Mouse (Mus musculus): ENCODE measurements at regions not wholly inside any gene's neighbourhood (a gene's known extent, or its start where the extent isn't known, plus 50 kb on each side); places are given as distances from the start of the nearest gene placed in this dataset.
"Not testable (repeated sequence)": the region's sequence is repeated elsewhere in the genome, so short reads cannot be mapped to it uniquely, and the experiment has no call there.

GRCm38 (mm10) chr3:6932535-6933103 lies 312.4 kb upstream of the 1700008P02Rik start:
- H3K27me3 ChIP-seq (ENCODE audit: insufficient read depth, low read length), result no peaks in the 10 kb centered on the region
- H3K9me3 ChIP-seq (ENCODE audit: low read depth, low read length), result no peaks in the 10 kb centered on the region
- no peak overlapping the region for H3K9ac ChIP-seq
- 82% methylated on average over 4 of the region's 4 CpGs for WGBS
- TF ChIP-seq CTCF (IDR thresholded peaks at IDR 0.05; ENCODE audit: low read depth), result no peak
- no peak overlapping the region for H3K4me2 ChIP-seq
- no peak overlapping the region for H3K27ac ChIP-seq (ENCODE audit: low read depth)
- DNase-seq (no peak), ATAC-seq (ENCODE audit: insufficient read depth) (no peak)
- no peaks in the 10 kb centered on the region for H3K4me1 ChIP-seq (ENCODE audit: insufficient read depth)
- H3K4me3 ChIP-seq (ENCODE audit: low read depth, low read length), result no peak overlapping the region
- no peaks in the 10 kb centered on the region for H3K36me3 ChIP-seq (ENCODE audit: insufficient read depth)

- DNase-seq (no peak), ATAC-seq (ENCODE audit: insufficient read depth) (no peak)
- H3K4me1 ChIP-seq (ENCODE audit: insufficient read depth), result no peaks in the 10 kb centered on the region
- 67% methylated on average over 1 of the region's 1 CpGs for WGBS
- no peak overlapping the region for H3K4me2 ChIP-seq
- no peaks in the 10 kb centered on the region for H3K36me3 ChIP-seq (ENCODE audit: insufficient read depth)
- no peaks in the 10 kb centered on the region for H3K27me3 ChIP-seq (ENCODE audit: insufficient read depth, low read length)
- H3K9ac ChIP-seq, result no peak overlapping the region
- H3K9me3 ChIP-seq (ENCODE audit: low read depth, low read length), result no peaks in the 10 kb centered on the region
- H3K27ac ChIP-seq (ENCODE audit: low read depth), result no peak overlapping the region
- no peak for TF ChIP-seq CTCF (IDR thresholded peaks at IDR 0.05; ENCODE audit: low read depth)
- H3K4me3 ChIP-seq (ENCODE audit: low read depth, low read length), result no peak overlapping the region
These were observed 306.5 kb upstream of the 1700008P02Rik start for GRCm38 (mm10) chr3:6926737-6927136.

GRCm38 (mm10) chr3:6922647-6923046 lies 302.4 kb upstream of the 1700008P02Rik start:
- H3K4me2 ChIP-seq; ATAC-seq (ENCODE audit: insufficient read depth): not testable (repeated sequence)
- WGBS, result 52% methylated on average over 2 of the region's 2 CpGs

GRCm38 (mm10) chr3:6920253-6920652 lies 300.0 kb upstream of the 1700008P02Rik start:
- Histone ChIP-seq H3K4me1 (ENCODE audit: insufficient read depth) (no peaks in the 10 kb centered on the region), H3K4me3 (ENCODE audit: low read depth, low read length) (no peak overlapping the region), H3K27me3 (ENCODE audit: insufficient read depth, low read length) (no peaks in the 10 kb centered on the region), H3K9ac (no peak overlapping the region), H3K4me2 (no peak overlapping the region), H3K36me3 (ENCODE audit: insufficient read depth) (no peaks in the 10 kb centered on the region), H3K27ac (ENCODE audit: low read depth) (no peak overlapping the region), H3K9me3 (ENCODE audit: low read depth, low read length) (no peaks in the 10 kb centered on the region)
- no peak for TF ChIP-seq CTCF (IDR thresholded peaks at IDR 0.05; ENCODE audit: low read depth)
- no peak for ATAC-seq (ENCODE audit: insufficient read depth)
- WGBS, result 39% methylated on average over 3 of the region's 3 CpGs
- DNase-seq, result no peak

More at GRCm38 (mm10) chr3:6922647-6923046, 302.4 kb upstream of the 1700008P02Rik start:
- DNase-seq; H3K4me3 ChIP-seq (ENCODE audit: low read depth, low read length); H3K4me1 ChIP-seq (ENCODE audit: insufficient read depth); H3K27me3 ChIP-seq (ENCODE audit: insufficient read depth, low read length); H3K9me3 ChIP-seq (ENCODE audit: low read depth, low read length); H3K27ac ChIP-seq (ENCODE audit: low read depth); H3K36me3 ChIP-seq (ENCODE audit: insufficient read depth); H3K9ac ChIP-seq: not testable (repeated sequence)

GRCm38 (mm10) chr3:6887936-6888335 lies 267.7 kb upstream of the 1700008P02Rik start:
- Histone ChIP-seq H3K9me3 (ENCODE audit: low read depth, low read length) (no peaks in the 10 kb centered on the region), H3K4me1 (ENCODE audit: insufficient read depth) (no peaks in the 10 kb centered on the region), H3K4me2 (no peak overlapping the region), H3K36me3 (ENCODE audit: insufficient read depth) (no peaks in the 10 kb centered on the region), H3K27ac (ENCODE audit: low read depth) (no peak overlapping the region), H3K27me3 (ENCODE audit: insufficient read depth, low read length) (no peaks in the 10 kb centered on the region), H3K9ac (no peak overlapping the region), H3K4me3 (ENCODE audit: low read depth, low read length) (no peak overlapping the region)
- ATAC-seq (ENCODE audit: insufficient read depth) (no peak), DNase-seq (no peak)
- TF ChIP-seq CTCF (IDR thresholded peaks at IDR 0.05; ENCODE audit: low read depth), result no peak
- WGBS, result 56% methylated on average over 1 of the region's 1 CpGs

- Histone ChIP-seq H3K36me3 (ENCODE audit: insufficient read depth) (no peaks in the 10 kb centered on the region), H3K4me2 (no peak overlapping the region), H3K27me3 (ENCODE audit: insufficient read depth, low read length) (no peaks in the 10 kb centered on the region), H3K9me3 (ENCODE audit: low read depth, low read length) (no peaks in the 10 kb centered on the region), H3K27ac (ENCODE audit: low read depth) (no peak overlapping the region), H3K4me1 (ENCODE audit: insufficient read depth) (no peaks in the 10 kb centered on the region), H3K9ac (no peak overlapping the region), H3K4me3 (ENCODE audit: low read depth, low read length) (no peak overlapping the region)
- WGBS, result 75% methylated on average over 7 of the region's 7 CpGs
- DNase-seq (no peak), ATAC-seq (ENCODE audit: insufficient read depth) (no peak)
- TF ChIP-seq CTCF (IDR thresholded peaks at IDR 0.05; ENCODE audit: low read depth), result no peak
These were observed 266.9 kb upstream of the 1700008P02Rik start for GRCm38 (mm10) chr3:6887053-6887700.

GRCm38 (mm10) chr3:6886200-6887052 lies 266.2 kb upstream of the 1700008P02Rik start:
- H3K27ac ChIP-seq (ENCODE audit: low read depth), result no peak overlapping the region
- no peaks in the 10 kb centered on the region for H3K9me3 ChIP-seq (ENCODE audit: low read depth, low read length)
- no peaks in the 10 kb centered on the region for H3K4me1 ChIP-seq (ENCODE audit: insufficient read depth)
- no peak overlapping the region for H3K9ac ChIP-seq
- no peaks in the 10 kb centered on the region for H3K36me3 ChIP-seq (ENCODE audit: insufficient read depth)
- H3K27me3 ChIP-seq (ENCODE audit: insufficient read depth, low read length), result no peaks in the 10 kb centered on the region
- no peak overlapping the region for H3K4me2 ChIP-seq
- no peak for DNase-seq
- no peak for TF ChIP-seq CTCF (IDR thresholded peaks at IDR 0.05; ENCODE audit: low read depth)
- WGBS, result 78% methylated on average over 4 of the region's 4 CpGs
- no peak for ATAC-seq (ENCODE audit: insufficient read depth)
- no peak overlapping the region for H3K4me3 ChIP-seq (ENCODE audit: low read depth, low read length)
